Mouse (Mus musculus) right cerebral cortex, adult 2 months (tissue): ENCODE data around the gene Ptch1.

Experiments
- DNase-seq, 2 experiments: peaks; one replicate each; pipeline ENCODE4 v3.0.0; 2021 to 2022; ENCODE audit warnings: low spot score in 2 of 2

Ptch1 gene

GRCm38 (mm10) chr13:63540584-63540983, 32.8 kb downstream of the Ptch1 start:
- no peak for DNase-seq

GRCm38 (mm10) chr13:63534981-63535380, 38.4 kb downstream of the Ptch1 start:
- DNase-seq = no peak

GRCm38 (mm10) chr13:63530857-63531256, 42.5 kb downstream of the Ptch1 start:
- DNase-seq = no peak

- DNase-seq = no peak
Observed at GRCm38 (mm10) chr13:63530371-63530764, 43.0 kb downstream of the Ptch1 start.

GRCm38 (mm10) chr13:63529602-63530370, 43.6 kb downstream of the Ptch1 start:
- no peak for DNase-seq

GRCm38 (mm10) chr13:63528852-63529251, 44.5 kb downstream of the Ptch1 start:
- DNase-seq = no peak

GRCm38 (mm10) chr13:63528164-63528675, 45.2 kb downstream of the Ptch1 start:
- no peak for DNase-seq

GRCm38 (mm10) chr13:63525571-63526197, 47.7 kb downstream of the Ptch1 start:
- DNase-seq = no peak

- no peak for DNase-seq
Observed at GRCm38 (mm10) chr13:63524608-63525570, 48.5 kb downstream of the Ptch1 start.

GRCm38 (mm10) chr13:63524061-63524460, 49.3 kb downstream of the Ptch1 start:
- no peak for DNase-seq

- DNase-seq = no peak
Observed at GRCm38 (mm10) chr13:63522832-63523231, 50.6 kb downstream of the Ptch1 start.

- no peak for DNase-seq
Observed at GRCm38 (mm10) chr13:63520110-63520509, 53.3 kb downstream of the Ptch1 start.

- no peak for DNase-seq
Observed at GRCm38 (mm10) chr13:63516535-63516934, 56.9 kb downstream of the Ptch1 start.

- no peak for DNase-seq
Observed at GRCm38 (mm10) chr13:63515542-63515941, 57.9 kb downstream of the Ptch1 start.

- no peak for DNase-seq
Observed at GRCm38 (mm10) chr13:63514931-63515360, 58.5 kb downstream of the Ptch1 start.

GRCm38 (mm10) chr13:63513374-63514098, 59.9 kb downstream of the Ptch1 start:
- no peak for DNase-seq

- no peak for DNase-seq
Observed at GRCm38 (mm10) chr13:63512411-63512810, 61.0 kb downstream of the Ptch1 start.

- DNase-seq = no peak
Observed at GRCm38 (mm10) chr13:63507821-63508220, 65.6 kb downstream of the Ptch1 start.

GRCm38 (mm10) chr13:63507001-63507556, 66.3 kb downstream of the Ptch1 start:
- DNase-seq = no peak

- no peak for DNase-seq
Observed at GRCm38 (mm10) chr13:63506364-63506763, 67.0 kb downstream of the Ptch1 start.

GRCm38 (mm10) chr13:63502391-63502790, 71.0 kb downstream of the Ptch1 start:
- no peak for DNase-seq
